Mouse (Mus musculus) layer of hippocampus, adult 2 months (tissue): ENCODE data around the gene Adgrl3. TPM values are rescaled to one million over a fixed set of nuclear protein-coding genes. Genes with fewer than 3 reads are reported as not detected.

Experiments used
- DNase-seq, 2 experiments: peaks; one replicate each; pipeline ENCODE4 v3.0.0; 2022; ENCODE audit warnings: low spot score in 2 of 2
- H3K27ac ChIP-seq: fragments of 200-600 bp; 2 replicates; pipeline ENCODE4 v1.8.1; 2022
- H3K4me3 ChIP-seq: fragments of 200-600 bp; 2 replicates; pipeline ENCODE4 v1.8.1; 2022; ENCODE audit warnings: mild to moderate bottlenecking
- CTCF ChIP-seq: fragments of 200-600 bp; conservative IDR thresholded peaks from 2 replicates; pipeline ENCODE4 v1.8.1; 2022; ENCODE audit warnings: antibody characterized with exemption, mild to moderate bottlenecking, moderate library complexity
- total RNA-seq, 2 experiments: library from RNA; stranded (reverse); gene quantifications; 2 replicates each; pipeline ENCODE4 v1.2.3; 2021

Adgrl3 gene
- total RNA-seq, 2 experiments from 2014 or later: 177 to 189 TPM

- H3K27ac ChIP-seq: no peak overlapping the region
- TF ChIP-seq CTCF: no peak
Measured at GRCm38 (mm10) chr5:81590005-81590694, 570.2 kb downstream of the Adgrl3 start.

GRCm38 (mm10) chr5:81591481-81591880, 571.5 kb downstream of the Adgrl3 start:
- Histone ChIP-seq H3K4me3 (no peak overlapping the region), H3K27ac (no peak overlapping the region)
- TF ChIP-seq CTCF: no peak
- DNase-seq: no peak

More at GRCm38 (mm10) chr5:81590005-81590694, 570.2 kb downstream of the Adgrl3 start:
- DNase-seq: no peak
- H3K4me3 ChIP-seq: no peak overlapping the region

GRCm38 (mm10) chr5:81593396-81593995, 573.6 kb downstream of the Adgrl3 start:
- Histone ChIP-seq H3K4me3 (no peak overlapping the region), H3K27ac (no peak overlapping the region)
- DNase-seq: no peak
- no peak for TF ChIP-seq CTCF

GRCm38 (mm10) chr5:81598041-81598440, 578.1 kb downstream of the Adgrl3 start:
- no peak overlapping the region for H3K27ac ChIP-seq
- H3K4me3 ChIP-seq: no peak overlapping the region
- no peak for TF ChIP-seq CTCF
- no peak for DNase-seq

GRCm38 (mm10) chr5:81602889-81603288, 583.0 kb downstream of the Adgrl3 start:
- no peak overlapping the region for H3K4me3 ChIP-seq
- H3K27ac ChIP-seq: no peak overlapping the region
- DNase-seq: no peak
- TF ChIP-seq CTCF: no peak

- no peak for TF ChIP-seq CTCF
Measured at GRCm38 (mm10) chr5:81605646-81606045, 585.7 kb downstream of the Adgrl3 start.

GRCm38 (mm10) chr5:81610223-81610622, 590.3 kb downstream of the Adgrl3 start:
- TF ChIP-seq CTCF: no peak
- Histone ChIP-seq H3K27ac (0 out of 2 replicates have a peak overlapping the region, but pooled peaks have one; percentile 18), H3K4me3 (no peak overlapping the region)
- peak in 1 of 2 experiments; percentile 32 for DNase-seq

More at GRCm38 (mm10) chr5:81605646-81606045, 585.7 kb downstream of the Adgrl3 start:
- no peak overlapping the region for H3K27ac ChIP-seq
- no peak for DNase-seq
- no peak overlapping the region for H3K4me3 ChIP-seq

GRCm38 (mm10) chr5:81614674-81615073, 594.7 kb downstream of the Adgrl3 start:
- TF ChIP-seq CTCF: no peak
- H3K27ac ChIP-seq: no peak overlapping the region
- H3K4me3 ChIP-seq: no peak overlapping the region
- no peak for DNase-seq

- DNase-seq: no peak
- no peak for TF ChIP-seq CTCF
- Histone ChIP-seq H3K27ac (no peak overlapping the region), H3K4me3 (no peak overlapping the region)
Measured at GRCm38 (mm10) chr5:81621106-81621505, 601.2 kb downstream of the Adgrl3 start.

- DNase-seq: no peak
- no peak overlapping the region for H3K4me3 ChIP-seq
- TF ChIP-seq CTCF: peak; percentile 51
- H3K27ac ChIP-seq: no peak overlapping the region
Measured at GRCm38 (mm10) chr5:81621715-81622114, 601.8 kb downstream of the Adgrl3 start.

- no peak for TF ChIP-seq CTCF
- Histone ChIP-seq H3K4me3 (no peak overlapping the region), H3K27ac (no peak overlapping the region)
- no peak for DNase-seq
Measured at GRCm38 (mm10) chr5:81623846-81624245, 603.9 kb downstream of the Adgrl3 start.

- Histone ChIP-seq H3K4me3 (no peak overlapping the region), H3K27ac (no peak overlapping the region)
- TF ChIP-seq CTCF: no peak
- no peak for DNase-seq
Measured at GRCm38 (mm10) chr5:81636169-81636568, 616.2 kb downstream of the Adgrl3 start.

- no peak for TF ChIP-seq CTCF
- Histone ChIP-seq H3K27ac (no peak overlapping the region), H3K4me3 (no peak overlapping the region)
- DNase-seq: no peak
Measured at GRCm38 (mm10) chr5:81638422-81638821, 618.5 kb downstream of the Adgrl3 start.

- peak in 1 of 2 experiments; percentile 16 for DNase-seq
- no peak overlapping the region for H3K4me3 ChIP-seq
- TF ChIP-seq CTCF: peak; percentile 69
- peak overlapping the region; percentile 4; the same call in 1 of the 2 replicates for H3K27ac ChIP-seq
Measured at GRCm38 (mm10) chr5:81640118-81640517, 620.2 kb downstream of the Adgrl3 start.
